Mouse (Mus musculus): ENCODE measurements around the gene Gucy1a1. TPM values are rescaled to one million over a fixed set of nuclear protein-coding genes. Genes with fewer than 3 reads are reported as not detected.

Gucy1a1 gene
- polyA plus RNA-seq, 1 experiment from 2014 or later, result 69.3 TPM

- Histone ChIP-seq H3K9ac (ENCODE audit: low read length) (no peak overlapping the region), H3K4me1 (ENCODE audit: control insufficient read depth in 2 of 2, insufficient read depth in 2 of 2, low read length in 2 of 2) (peaks cover 0 to 3% of the 10 kb centered on the region in 2 experiments; a peak in 2 of 4 replicates), H3K9me3 (ENCODE audit: control insufficient read depth, low read length) (peaks cover 4% of the 10 kb centered on the region; the same call in 1 of the 2 replicates), H3K27me3 (ENCODE audit: control insufficient read depth, insufficient read depth, low read length) (no peaks in the 10 kb centered on the region), H3K4me3 (ENCODE audit: control insufficient read depth in 1 of 2, insufficient read depth in 1 of 2, low read depth in 1 of 2, low read length in 2 of 2) (no peak overlapping the region), H3K4me2 (ENCODE audit: low read length) (no peak overlapping the region), H3K36me3 (ENCODE audit: control insufficient read depth, insufficient read depth, low read length) (no peaks in the 10 kb centered on the region), H3K27ac (replicated peaks in 1 of 2; ENCODE audit: control insufficient read depth in 1 of 2, insufficient read depth in 1 of 2, low read depth in 2 of 2, low read length in 2 of 2) (no peak overlapping the region)
- no peak for ATAC-seq (ENCODE audit: insufficient number of reproducible peaks, insufficient read depth, low FRiP score, low read depth)
- 77% methylated on average over 1 of the region's 1 CpGs for WGBS
Observed at GRCm38 (mm10) chr3:82124567-82124966, 21.0 kb downstream of the Gucy1a1 start.

GRCm38 (mm10) chr3:82118916-82119315 lies 26.7 kb downstream of the Gucy1a1 start:
- H3K9ac ChIP-seq (ENCODE audit: low read length), result no peak overlapping the region
- H3K4me1 ChIP-seq (ENCODE audit: control insufficient read depth in 2 of 2, insufficient read depth in 2 of 2, low read length in 2 of 2), result no peaks in the 10 kb centered on the region; a peak in 2 of 4 replicates
- H3K27ac ChIP-seq (replicated peaks in 1 of 2; ENCODE audit: control insufficient read depth in 1 of 2, insufficient read depth in 1 of 2, low read depth in 2 of 2, low read length in 2 of 2), result no peak overlapping the region
- 83% methylated on average over 1 of the region's 1 CpGs for WGBS
- H3K36me3 ChIP-seq (ENCODE audit: control insufficient read depth, insufficient read depth, low read length), result peaks cover 12% of the 10 kb centered on the region
- no peak overlapping the region for H3K4me3 ChIP-seq (ENCODE audit: control insufficient read depth in 1 of 2, insufficient read depth in 1 of 2, low read depth in 1 of 2, low read length in 2 of 2)
- no peaks in the 10 kb centered on the region for H3K27me3 ChIP-seq (ENCODE audit: control insufficient read depth, insufficient read depth, low read length)
- peaks cover 4% of the 10 kb centered on the region; the same call in 1 of the 2 replicates for H3K9me3 ChIP-seq (ENCODE audit: control insufficient read depth, low read length)
- ATAC-seq (ENCODE audit: insufficient number of reproducible peaks, insufficient read depth, low FRiP score, low read depth), result no peak
- no peak overlapping the region for H3K4me2 ChIP-seq (ENCODE audit: low read length)

GRCm38 (mm10) chr3:82112439-82112838 lies 33.1 kb downstream of the Gucy1a1 start:
- Histone ChIP-seq H3K4me1 (ENCODE audit: control insufficient read depth in 2 of 2, insufficient read depth in 2 of 2, low read length in 2 of 2) (peaks cover 11 to 12% of the 10 kb centered on the region in 2 experiments), H3K9ac (ENCODE audit: low read length) (no peak overlapping the region), H3K4me2 (ENCODE audit: low read length) (peak overlapping the region; percentile 31), H3K36me3 (ENCODE audit: control insufficient read depth, insufficient read depth, low read length) (peaks cover 20% of the 10 kb centered on the region), H3K27ac (replicated peaks in 1 of 2; ENCODE audit: control insufficient read depth in 1 of 2, insufficient read depth in 1 of 2, low read depth in 2 of 2, low read length in 2 of 2) (peak overlapping the region; percentile 79 to 82), H3K4me3 (ENCODE audit: control insufficient read depth in 1 of 2, insufficient read depth in 1 of 2, low read depth in 1 of 2, low read length in 2 of 2) (no peak overlapping the region), H3K9me3 (ENCODE audit: control insufficient read depth, low read length) (no peaks in the 10 kb centered on the region), H3K27me3 (ENCODE audit: control insufficient read depth, insufficient read depth, low read length) (no peaks in the 10 kb centered on the region)
- 9% methylated on average over 2 of the region's 2 CpGs for WGBS
- peak; percentile 85 for ATAC-seq (ENCODE audit: insufficient number of reproducible peaks, insufficient read depth, low FRiP score, low read depth)

GRCm38 (mm10) chr3:82111986-82112385 lies 33.6 kb downstream of the Gucy1a1 start:
- Histone ChIP-seq H3K9ac (ENCODE audit: low read length) (no peak overlapping the region), H3K27ac (replicated peaks in 1 of 2; ENCODE audit: control insufficient read depth in 1 of 2, insufficient read depth in 1 of 2, low read depth in 2 of 2, low read length in 2 of 2) (peak overlapping the region; percentile 79 to 82), H3K9me3 (ENCODE audit: control insufficient read depth, low read length) (no peaks in the 10 kb centered on the region), H3K4me2 (ENCODE audit: low read length) (peak overlapping the region; percentile 31), H3K4me3 (ENCODE audit: control insufficient read depth in 1 of 2, insufficient read depth in 1 of 2, low read depth in 1 of 2, low read length in 2 of 2) (no peak overlapping the region), H3K36me3 (ENCODE audit: control insufficient read depth, insufficient read depth, low read length) (peaks cover 20% of the 10 kb centered on the region), H3K27me3 (ENCODE audit: control insufficient read depth, insufficient read depth, low read length) (no peaks in the 10 kb centered on the region), H3K4me1 (ENCODE audit: control insufficient read depth in 2 of 2, insufficient read depth in 2 of 2, low read length in 2 of 2) (peaks cover 11 to 12% of the 10 kb centered on the region in 2 experiments)
- WGBS, result 13% methylated on average over 3 of the region's 3 CpGs
- ATAC-seq (ENCODE audit: insufficient number of reproducible peaks, insufficient read depth, low FRiP score, low read depth), result peak; percentile 64

GRCm38 (mm10) chr3:82108951-82109350 lies 36.6 kb downstream of the Gucy1a1 start:
- Histone ChIP-seq H3K36me3 (ENCODE audit: control insufficient read depth, insufficient read depth, low read length) (peaks cover 32% of the 10 kb centered on the region), H3K4me3 (ENCODE audit: control insufficient read depth in 1 of 2, insufficient read depth in 1 of 2, low read depth in 1 of 2, low read length in 2 of 2) (no peak overlapping the region), H3K4me1 (ENCODE audit: control insufficient read depth in 2 of 2, insufficient read depth in 2 of 2, low read length in 2 of 2) (peaks cover 19 to 34% of the 10 kb centered on the region in 2 experiments), H3K27me3 (ENCODE audit: control insufficient read depth, insufficient read depth, low read length) (no peaks in the 10 kb centered on the region), H3K4me2 (ENCODE audit: low read length) (no peak overlapping the region), H3K9ac (ENCODE audit: low read length) (no peak overlapping the region), H3K9me3 (ENCODE audit: control insufficient read depth, low read length) (no peaks in the 10 kb centered on the region), H3K27ac (replicated peaks in 1 of 2; ENCODE audit: control insufficient read depth in 1 of 2, insufficient read depth in 1 of 2, low read depth in 2 of 2, low read length in 2 of 2) (no peak overlapping the region)
- ATAC-seq (ENCODE audit: insufficient number of reproducible peaks, insufficient read depth, low FRiP score, low read depth), result no peak
- 89% methylated on average over 15 of the region's 15 CpGs for WGBS

GRCm38 (mm10) chr3:82104229-82104628 lies 41.4 kb downstream of the Gucy1a1 start:
- H3K4me3 ChIP-seq (ENCODE audit: control insufficient read depth in 1 of 2, insufficient read depth in 1 of 2, low read depth in 1 of 2, low read length in 2 of 2), result no peak overlapping the region
- H3K9ac ChIP-seq (ENCODE audit: low read length), result no peak overlapping the region
- no peaks in the 10 kb centered on the region for H3K27me3 ChIP-seq (ENCODE audit: control insufficient read depth, insufficient read depth, low read length)
- peak; percentile 54; the same call in 1 of the 2 replicates for ATAC-seq (ENCODE audit: insufficient number of reproducible peaks, insufficient read depth, low FRiP score, low read depth)
- peaks cover 8 to 30% of the 10 kb centered on the region in 2 experiments for H3K4me1 ChIP-seq (ENCODE audit: control insufficient read depth in 2 of 2, insufficient read depth in 2 of 2, low read length in 2 of 2)
- H3K27ac ChIP-seq (replicated peaks in 1 of 2; ENCODE audit: control insufficient read depth in 1 of 2, insufficient read depth in 1 of 2, low read depth in 2 of 2, low read length in 2 of 2), result peak overlapping the region in 1 of 2 experiments; percentile 66; a peak in 2 of 4 replicates
- no peaks in the 10 kb centered on the region for H3K9me3 ChIP-seq (ENCODE audit: control insufficient read depth, low read length)
- H3K36me3 ChIP-seq (ENCODE audit: control insufficient read depth, insufficient read depth, low read length), result peaks cover 41% of the 10 kb centered on the region
- WGBS, result 7% methylated on average over 6 of the region's 6 CpGs
- 0 out of 2 replicates have a peak overlapping the region, but pooled peaks have one; percentile 5 for H3K4me2 ChIP-seq (ENCODE audit: low read length)

GRCm38 (mm10) chr3:82099127-82099526 lies 46.5 kb downstream of the Gucy1a1 start:
- Histone ChIP-seq H3K4me3 (ENCODE audit: control insufficient read depth in 1 of 2, insufficient read depth in 1 of 2, low read depth in 1 of 2, low read length in 2 of 2) (no peak overlapping the region), H3K27ac (replicated peaks in 1 of 2; ENCODE audit: control insufficient read depth in 1 of 2, insufficient read depth in 1 of 2, low read depth in 2 of 2, low read length in 2 of 2) (no peak overlapping the region), H3K9me3 (ENCODE audit: control insufficient read depth, low read length) (no peaks in the 10 kb centered on the region), H3K36me3 (ENCODE audit: control insufficient read depth, insufficient read depth, low read length) (peaks cover 41% of the 10 kb centered on the region), H3K9ac (ENCODE audit: low read length) (no peak overlapping the region), H3K27me3 (ENCODE audit: control insufficient read depth, insufficient read depth, low read length) (no peaks in the 10 kb centered on the region), H3K4me2 (ENCODE audit: low read length) (no peak overlapping the region), H3K4me1 (ENCODE audit: control insufficient read depth in 2 of 2, insufficient read depth in 2 of 2, low read length in 2 of 2) (peaks cover 0 to 11% of the 10 kb centered on the region in 2 experiments; a peak in 2 of 4 replicates)
- no peak for ATAC-seq (ENCODE audit: insufficient number of reproducible peaks, insufficient read depth, low FRiP score, low read depth)
- WGBS, result 82% methylated on average over 6 of the region's 6 CpGs

- no peak overlapping the region for H3K9ac ChIP-seq (ENCODE audit: low read length)
- H3K4me3 ChIP-seq (ENCODE audit: control insufficient read depth in 1 of 2, insufficient read depth in 1 of 2, low read depth in 1 of 2, low read length in 2 of 2), result no peak overlapping the region
- H3K9me3 ChIP-seq (ENCODE audit: control insufficient read depth, low read length), result no peaks in the 10 kb centered on the region
- 73% methylated on average over 2 of the region's 2 CpGs for WGBS
- H3K27me3 ChIP-seq (ENCODE audit: control insufficient read depth, insufficient read depth, low read length), result no peaks in the 10 kb centered on the region
- no peak overlapping the region for H3K4me2 ChIP-seq (ENCODE audit: low read length)
- H3K36me3 ChIP-seq (ENCODE audit: control insufficient read depth, insufficient read depth, low read length), result peaks cover 50% of the 10 kb centered on the region
- H3K4me1 ChIP-seq (ENCODE audit: control insufficient read depth in 2 of 2, insufficient read depth in 2 of 2, low read length in 2 of 2), result no peaks in the 10 kb centered on the region
- no peak for ATAC-seq (ENCODE audit: insufficient number of reproducible peaks, insufficient read depth, low FRiP score, low read depth)
- H3K27ac ChIP-seq (replicated peaks in 1 of 2; ENCODE audit: control insufficient read depth in 1 of 2, insufficient read depth in 1 of 2, low read depth in 2 of 2, low read length in 2 of 2), result no peak overlapping the region
Observed at GRCm38 (mm10) chr3:82096801-82097200, 48.8 kb downstream of the Gucy1a1 start.
